Mouse (Mus musculus) G1E-ER4 (cell line): Measurements from ENCODE around the gene Prx. TPM values are rescaled to one million over a fixed set of nuclear protein-coding genes. Genes with fewer than 3 reads are reported as not detected.

ENCODE experiments used
- GATA1 ChIP-seq: IDR thresholded peaks from one replicate; pipeline ENCODE4 v1.8.0; 2012; ENCODE audit warnings: low read length, inconsistent platforms
- polyA plus RNA-seq: library from polyadenylated mRNA; stranded (reverse); fragments of >175 nt; gene quantifications from 2 replicates; pipeline ENCODE4 v1.2.3, GENCODE M21; 2012

The Prx gene
- polyA plus RNA-seq, 1 experiment: 4.8 TPM

DNA sequence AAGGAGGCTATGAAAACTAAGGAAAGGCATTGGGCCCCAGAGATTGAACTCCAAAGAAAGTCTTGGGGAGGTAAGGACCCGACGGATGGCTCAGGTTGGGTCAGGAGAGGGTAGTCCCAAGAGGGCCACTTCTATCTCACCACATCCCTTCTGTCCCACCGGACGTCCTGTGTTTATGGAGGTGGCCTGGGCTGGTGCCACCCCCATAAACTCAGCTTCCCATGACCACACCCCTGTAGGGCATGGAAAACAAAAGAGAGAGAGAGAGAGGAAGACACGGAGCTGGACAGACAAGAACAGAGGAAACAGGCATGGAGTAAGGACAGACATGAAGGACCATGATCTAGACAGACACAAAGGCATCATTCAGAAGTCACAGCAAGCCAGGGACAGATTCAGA is 5.7 kb upstream of the Prx start:
- no peak for TF ChIP-seq GATA1

GRCm38 (mm10) chr7:27501620-27502019 is 2.5 kb downstream of the Prx start:
- TF ChIP-seq GATA1: no peak

DNA sequence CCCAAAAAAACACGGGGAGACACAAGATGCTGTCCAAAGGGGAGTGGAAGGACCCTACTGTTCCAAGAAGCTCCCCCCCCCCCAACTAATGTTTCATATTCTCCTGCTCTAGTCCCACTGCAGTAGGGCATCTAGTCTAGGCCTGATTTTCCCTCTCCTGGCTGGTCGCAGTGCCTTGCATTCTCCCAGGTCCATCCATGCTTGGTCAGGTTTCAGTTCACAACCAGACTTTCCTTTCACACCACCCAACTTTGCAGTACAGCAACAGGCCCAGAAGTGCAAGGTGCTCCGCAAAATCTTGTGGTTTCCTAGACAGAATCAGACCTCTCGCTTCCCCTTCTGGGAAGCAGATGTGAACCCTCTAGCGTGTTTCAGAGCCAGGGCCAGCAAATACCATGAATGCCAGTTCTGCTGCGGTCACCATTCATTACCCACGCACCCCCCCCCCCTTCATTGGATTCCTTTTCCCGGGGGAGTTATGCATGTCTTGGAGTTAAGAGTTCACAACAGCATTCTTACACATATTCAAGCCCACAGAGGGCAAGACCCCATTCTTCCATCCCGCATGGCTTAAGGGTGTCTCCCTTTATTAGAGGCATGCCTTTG is 7.7 kb downstream of the Prx start:
- no peak for TF ChIP-seq GATA1

GRCm38 (mm10) chr7:27507711-27508647 is 8.9 kb downstream of the Prx start:
- no peak for TF ChIP-seq GATA1

- no peak for TF ChIP-seq GATA1
Measured at GRCm38 (mm10) chr7:27508648-27509005, 9.5 kb downstream of the Prx start.

- no peak for TF ChIP-seq GATA1
Measured at GRCm38 (mm10) chr7:27510809-27511208, 11.7 kb downstream of the Prx start.

DNA sequence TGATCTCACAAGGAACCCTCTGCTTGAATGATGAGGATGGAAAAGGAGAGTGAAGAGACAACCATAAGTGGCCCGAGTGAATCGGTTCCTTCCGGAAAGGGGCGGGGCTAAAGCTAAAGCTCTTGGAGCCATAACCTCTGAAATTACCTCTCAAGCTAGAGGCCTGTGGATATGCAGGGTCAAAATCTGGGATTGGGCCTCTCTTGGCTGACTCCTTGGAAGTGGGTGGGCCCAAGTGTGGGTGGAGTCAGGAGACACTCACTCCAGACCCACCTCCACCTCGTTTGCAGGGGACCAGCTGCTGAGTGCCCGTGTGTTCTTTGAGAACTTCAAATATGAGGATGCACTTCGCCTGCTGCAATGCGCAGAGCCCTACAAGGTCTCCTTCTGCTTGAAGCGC is 15.8 kb downstream of the Prx start:
- TF ChIP-seq GATA1: no peak

DNA sequence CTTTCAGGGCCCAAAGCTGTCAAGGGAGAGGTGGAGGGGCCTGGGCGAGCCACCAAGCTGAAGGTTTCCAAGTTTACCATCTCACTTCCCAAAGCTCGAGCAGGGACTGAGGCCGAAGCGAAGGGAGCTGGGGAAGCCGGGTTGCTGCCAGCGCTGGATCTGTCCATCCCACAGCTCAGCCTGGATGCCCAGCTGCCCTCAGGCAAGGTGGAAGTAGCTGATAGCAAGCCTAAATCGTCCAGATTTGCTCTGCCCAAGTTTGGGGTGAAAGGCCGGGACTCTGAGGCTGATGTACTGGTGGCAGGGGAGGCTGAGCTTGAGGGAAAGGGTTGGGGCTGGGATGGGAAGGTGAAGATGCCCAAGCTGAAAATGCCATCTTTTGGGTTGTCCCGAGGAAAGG is 19.2 kb downstream of the Prx start:
- TF ChIP-seq GATA1: no peak

DNA sequence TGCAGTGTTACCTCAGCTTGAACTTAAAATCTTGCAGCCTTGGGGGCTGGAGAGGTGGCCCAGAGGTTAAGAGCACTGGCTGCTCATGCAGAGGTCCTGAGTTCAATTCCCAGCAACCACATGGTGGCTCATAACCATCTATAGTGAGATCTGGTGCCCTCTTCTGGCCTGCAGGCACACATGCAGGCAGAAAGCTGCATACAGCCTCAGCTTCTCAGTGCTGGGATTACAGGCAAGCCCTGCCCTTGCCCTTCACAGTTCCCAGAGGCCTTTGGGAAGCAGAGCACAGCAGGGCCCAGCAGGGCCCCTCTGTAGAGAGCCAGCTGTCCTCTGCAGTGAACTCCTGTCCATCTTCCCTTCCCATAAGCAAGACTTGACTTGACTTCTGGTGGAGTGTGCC is 21.0 kb downstream of the Prx start:
- no peak for TF ChIP-seq GATA1

- TF ChIP-seq GATA1: no peak
Measured at GRCm38 (mm10) chr7:27520599-27520998, 21.5 kb downstream of the Prx start.

GRCm38 (mm10) chr7:27522967-27523366 is 23.8 kb downstream of the Prx start, which contains the start of gene Hipk4:
Gene Hipk4 (plus strand): TSS chr7:27523267.
- no peak for TF ChIP-seq GATA1

GRCm38 (mm10) chr7:27523805-27524204 is 24.7 kb downstream of the Prx start:
- no peak for TF ChIP-seq GATA1

DNA sequence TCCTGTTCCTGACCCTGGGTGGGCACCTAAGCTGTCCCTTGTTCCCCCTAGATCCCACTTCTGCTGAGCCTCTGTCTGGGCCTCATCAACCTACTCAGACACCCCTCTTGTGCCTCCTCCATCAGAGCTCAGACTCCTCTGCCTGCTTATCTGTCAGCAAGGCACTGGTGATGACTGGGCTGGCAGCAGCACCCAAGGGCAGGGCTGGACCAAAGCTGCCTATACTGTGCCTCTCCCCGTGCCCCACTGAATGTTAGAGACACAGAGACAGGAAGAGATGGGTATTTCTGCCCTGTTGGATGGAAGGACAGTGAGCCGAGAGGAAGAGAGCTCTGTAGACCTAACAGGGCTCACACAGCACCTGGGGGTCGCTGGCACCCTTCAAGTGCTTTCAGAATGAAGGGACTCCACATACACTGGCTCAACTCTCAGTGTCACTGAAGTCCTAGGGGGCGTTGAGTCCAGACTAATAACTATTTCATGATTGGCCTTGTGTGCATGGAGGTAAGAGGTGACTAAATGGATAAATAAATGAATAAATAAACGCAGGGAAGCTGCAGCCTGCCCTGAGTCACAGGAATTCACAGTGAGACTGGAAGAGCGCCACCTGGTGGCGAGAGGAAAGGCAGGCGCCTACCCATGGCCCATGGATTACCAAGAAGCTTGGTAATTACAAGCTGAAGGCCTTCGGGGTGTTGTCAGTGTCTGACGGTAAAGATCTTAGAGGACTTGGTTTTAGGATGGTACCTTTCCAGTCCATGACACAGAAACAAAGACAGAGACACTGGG is 27.1 kb downstream of the Prx start:
- TF ChIP-seq GATA1: no peak

- no peak for TF ChIP-seq GATA1
Measured at GRCm38 (mm10) chr7:27529070-27529469, 29.9 kb downstream of the Prx start.

DNA sequence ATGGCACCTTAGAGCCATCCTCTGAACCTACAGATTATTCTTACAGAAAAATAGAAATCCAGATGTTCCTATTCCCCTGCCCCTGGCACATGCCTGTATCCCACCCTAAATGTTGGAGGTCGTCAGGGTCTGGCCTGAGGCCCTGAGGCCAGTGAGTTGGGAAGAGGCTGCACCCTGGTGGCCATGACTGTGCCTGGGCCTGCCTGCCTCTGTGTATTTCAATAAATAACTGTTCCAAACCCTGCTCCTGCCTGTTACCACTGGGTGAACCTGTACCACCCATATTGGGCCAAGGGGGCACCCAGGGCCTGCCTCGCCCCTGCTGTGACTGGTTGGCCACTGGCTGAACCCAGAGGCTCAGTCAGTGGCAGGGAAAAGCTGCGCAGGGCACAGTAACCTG is 31.8 kb downstream of the Prx start:
- TF ChIP-seq GATA1: no peak

GRCm38 (mm10) chr7:27531707-27532106 is 32.6 kb downstream of the Prx start:
- TF ChIP-seq GATA1: no peak
